Mouse (Mus musculus): ENCODE measurements around the gene Vkorc1l1. TPM values are rescaled to one million over a fixed set of nuclear protein-coding genes. Genes with fewer than 3 reads are reported as not detected.
A peak's percentile ranks its signal among the peaks of the same experiment; 100 is the strongest.
"Not testable (repeated sequence)": the region's sequence is repeated elsewhere in the genome, so short reads cannot be mapped to it uniquely, and the experiment has no call there.

Gene Vkorc1l1
- polyA plus RNA-seq, 1 experiment: 14.4 TPM

- no peak for TF ChIP-seq POLR2A (IDR thresholded peaks at IDR 0.05; ENCODE audit: borderline replicate concordance, control insufficient read depth, low read depth, low read length)
- no peak for TF ChIP-seq CTCF (IDR thresholded peaks at IDR 0.05; ENCODE audit: control insufficient read depth, insufficient read depth, low read length)
- H3K4me3 ChIP-seq (replicated peaks; ENCODE audit: control insufficient read depth, low read depth, low read length): no peak overlapping the region
- no peaks in the 10 kb centered on the region; the same call in 1 of the 2 replicates for H3K4me1 ChIP-seq (ENCODE audit: control insufficient read depth, insufficient read depth, low read length)
- 48% methylated on average over 9 of the region's 9 CpGs for WGBS
- peak overlapping the region; percentile 79 for H3K27ac ChIP-seq (ENCODE audit: control insufficient read depth, insufficient read depth, low read depth, low read length, poor library complexity)
Observed at GRCm38 (mm10) chr5:129929924-129930855, 11.6 kb upstream of the Vkorc1l1 start.

- no peak for TF ChIP-seq POLR2A (IDR thresholded peaks at IDR 0.05; ENCODE audit: borderline replicate concordance, control insufficient read depth, low read depth, low read length)
- TF ChIP-seq CTCF (IDR thresholded peaks at IDR 0.05; ENCODE audit: control insufficient read depth, insufficient read depth, low read length): no peak
- no peak overlapping the region for H3K27ac ChIP-seq (ENCODE audit: control insufficient read depth, insufficient read depth, low read depth, low read length, poor library complexity)
- H3K4me3 ChIP-seq (replicated peaks; ENCODE audit: control insufficient read depth, low read depth, low read length): no peak overlapping the region
- no peaks in the 10 kb centered on the region; the same call in 1 of the 2 replicates for H3K4me1 ChIP-seq (ENCODE audit: control insufficient read depth, insufficient read depth, low read length)
- 88% methylated on average over 4 of the region's 4 CpGs for WGBS
Observed at GRCm38 (mm10) chr5:129936941-129937340, 4.8 kb upstream of the Vkorc1l1 start.

- Histone ChIP-seq H3K4me3 (replicated peaks; ENCODE audit: control insufficient read depth, low read depth, low read length) (no peak overlapping the region), H3K27ac (ENCODE audit: control insufficient read depth, insufficient read depth, low read depth, low read length, poor library complexity) (no peak overlapping the region), H3K4me1 (ENCODE audit: control insufficient read depth, insufficient read depth, low read length) (no peaks in the 10 kb centered on the region; the same call in 1 of the 2 replicates)
- WGBS: 38% methylated on average over 2 of the region's 2 CpGs
- TF ChIP-seq CTCF (IDR thresholded peaks at IDR 0.05; ENCODE audit: control insufficient read depth, insufficient read depth, low read length) (no peak), POLR2A (IDR thresholded peaks at IDR 0.05; ENCODE audit: borderline replicate concordance, control insufficient read depth, low read depth, low read length) (no peak)
Observed at GRCm38 (mm10) chr5:129940281-129940680, 1.5 kb upstream of the Vkorc1l1 start.

GRCm38 (mm10) chr5:129940736-129941494 is 855 bp upstream of the Vkorc1l1 start:
- H3K4me1 ChIP-seq (ENCODE audit: control insufficient read depth, insufficient read depth, low read length): no peaks in the 10 kb centered on the region; the same call in 1 of the 2 replicates
- TF ChIP-seq POLR2A (IDR thresholded peaks at IDR 0.05; ENCODE audit: borderline replicate concordance, control insufficient read depth, low read depth, low read length): no peak
- TF ChIP-seq CTCF (IDR thresholded peaks at IDR 0.05; ENCODE audit: control insufficient read depth, insufficient read depth, low read length): no peak
- H3K4me3 ChIP-seq (replicated peaks; ENCODE audit: control insufficient read depth, low read depth, low read length): peak overlapping the region; percentile 76
- WGBS: under 1% methylated on average over 9 of the region's 9 CpGs
- H3K27ac ChIP-seq (ENCODE audit: control insufficient read depth, insufficient read depth, low read depth, low read length, poor library complexity): peak overlapping the region; percentile 13; the same call in 1 of the 2 replicates

GRCm38 (mm10) chr5:129942073-129942939 is 536 bp downstream of the Vkorc1l1 start:
- not testable (repeated sequence) for H3K4me1 ChIP-seq (ENCODE audit: control insufficient read depth, insufficient read depth, low read length)
- H3K27ac ChIP-seq (ENCODE audit: control insufficient read depth, insufficient read depth, low read depth, low read length, poor library complexity): peak overlapping the region; percentile 83
- under 1% methylated on average over 46 of the region's 82 CpGs for WGBS
- peak overlapping the region; percentile 83 for H3K4me3 ChIP-seq (replicated peaks; ENCODE audit: control insufficient read depth, low read depth, low read length)

GRCm38 (mm10) chr5:129943402-129943801 is 1.6 kb downstream of the Vkorc1l1 start:
- Histone ChIP-seq H3K4me3 (replicated peaks; ENCODE audit: control insufficient read depth, low read depth, low read length) (no peak overlapping the region), H3K27ac (ENCODE audit: control insufficient read depth, insufficient read depth, low read depth, low read length, poor library complexity) (no peak overlapping the region), H3K4me1 (ENCODE audit: control insufficient read depth, insufficient read depth, low read length) (no peaks in the 10 kb centered on the region; the same call in 1 of the 2 replicates)
- 76% methylated on average over 1 of the region's 1 CpGs for WGBS
- no peak for TF ChIP-seq CTCF (IDR thresholded peaks at IDR 0.05; ENCODE audit: control insufficient read depth, insufficient read depth, low read length)
- TF ChIP-seq POLR2A (IDR thresholded peaks at IDR 0.05; ENCODE audit: borderline replicate concordance, control insufficient read depth, low read depth, low read length): no peak

- Histone ChIP-seq H3K4me1 (ENCODE audit: control insufficient read depth, insufficient read depth, low read length) (no peaks in the 10 kb centered on the region), H3K27ac (ENCODE audit: control insufficient read depth, insufficient read depth, low read depth, low read length, poor library complexity) (no peak overlapping the region), H3K4me3 (replicated peaks; ENCODE audit: control insufficient read depth, low read depth, low read length) (no peak overlapping the region)
- TF ChIP-seq POLR2A (IDR thresholded peaks at IDR 0.05; ENCODE audit: borderline replicate concordance, control insufficient read depth, low read depth, low read length) (no peak), CTCF (IDR thresholded peaks at IDR 0.05; ENCODE audit: control insufficient read depth, insufficient read depth, low read length) (no peak)
- WGBS: 24% methylated on average over 2 of the region's 2 CpGs
Observed at GRCm38 (mm10) chr5:129947528-129948033, 5.8 kb downstream of the Vkorc1l1 start.
